Mouse (Mus musculus) heart, adult 11 months (tissue): Measurements from ENCODE around the gene Olfr1443.
"Not testable (repeated sequence)": the region's sequence is repeated elsewhere in the genome, so short reads cannot be mapped to it uniquely, and the experiment has no call there.

ENCODE experiments used
- DNase-seq: peaks from one replicate; pipeline ENCODE4 v3.0.0; 2022

The Olfr1443 gene

GRCm38 (mm10) chr19:12677812-12678211 is at the start of gene Olfr1443:
TSS of gene Olfr1443 (plus strand) at chr19:12678112.
- no peak for DNase-seq

- DNase-seq: no peak
Observed at GRCm38 (mm10) chr19:12633176-12633575, 44.7 kb upstream of the Olfr1443 start, which contains the start of gene Glyat. TSS of gene Glyat (plus strand) at chr19:12633308.

- DNase-seq: no peak
Observed at GRCm38 (mm10) chr19:12634259-12634658, 43.7 kb upstream of the Olfr1443 start.

- DNase-seq: no peak
Observed at GRCm38 (mm10) chr19:12634963-12635362, 42.9 kb upstream of the Olfr1443 start.

- no peak for DNase-seq
Observed at GRCm38 (mm10) chr19:12636863-12637262, 41.0 kb upstream of the Olfr1443 start.

GRCm38 (mm10) chr19:12638049-12638448 is 39.9 kb upstream of the Olfr1443 start:
- DNase-seq: no peak

- DNase-seq: no peak
Observed at GRCm38 (mm10) chr19:12649511-12649910, 28.4 kb upstream of the Olfr1443 start.

GRCm38 (mm10) chr19:12666156-12666555 is 11.8 kb upstream of the Olfr1443 start:
- no peak for DNase-seq

- DNase-seq: not testable (repeated sequence)
Observed at GRCm38 (mm10) chr19:12668601-12669000, 9.3 kb upstream of the Olfr1443 start.

- no peak for DNase-seq
Observed at GRCm38 (mm10) chr19:12670139-12670538, 7.8 kb upstream of the Olfr1443 start, which contains the start of gene Olfr1442. TSS of gene Olfr1442 (plus strand) at chr19:12670439.

GRCm38 (mm10) chr19:12671051-12671450 is 6.9 kb upstream of the Olfr1443 start:
- DNase-seq: no peak

- DNase-seq: no peak
Observed at GRCm38 (mm10) chr19:12684638-12685037, 6.7 kb downstream of the Olfr1443 start.

GRCm38 (mm10) chr19:12685231-12685630 is 7.3 kb downstream of the Olfr1443 start:
- no peak for DNase-seq

GRCm38 (mm10) chr19:12695590-12695989 is 17.7 kb downstream of the Olfr1443 start, which contains the start of gene Keg1:
TSS of gene Keg1 (plus strand) at chr19:12695786.
- no peak for DNase-seq

- DNase-seq: no peak
Observed at GRCm38 (mm10) chr19:12696221-12696620, 18.3 kb downstream of the Olfr1443 start.

GRCm38 (mm10) chr19:12708458-12708857 is 30.5 kb downstream of the Olfr1443 start:
- DNase-seq: no peak

- DNase-seq: no peak
Observed at GRCm38 (mm10) chr19:12708986-12709385, 31.1 kb downstream of the Olfr1443 start.

GRCm38 (mm10) chr19:12719189-12719588 is 41.3 kb downstream of the Olfr1443 start:
- no peak for DNase-seq

- no peak for DNase-seq
Observed at GRCm38 (mm10) chr19:12720463-12720862, 42.6 kb downstream of the Olfr1443 start.

- not testable (repeated sequence) for DNase-seq
Observed at GRCm38 (mm10) chr19:12720919-12721318, 43.0 kb downstream of the Olfr1443 start.

GRCm38 (mm10) chr19:12721596-12721995 is 43.7 kb downstream of the Olfr1443 start:
- DNase-seq: not testable (repeated sequence)

GRCm38 (mm10) chr19:12722308-12722707 is 44.4 kb downstream of the Olfr1443 start:
- DNase-seq: no peak

GRCm38 (mm10) chr19:12725851-12726250 is 47.9 kb downstream of the Olfr1443 start:
- no peak for DNase-seq

GRCm38 (mm10) chr19:12731036-12731435 is 53.1 kb downstream of the Olfr1443 start:
- no peak for DNase-seq

GRCm38 (mm10) chr19:12731950-12732349 is 54.0 kb downstream of the Olfr1443 start:
- DNase-seq: no peak
